ENCODE assay signal across 12 mouse cellular contexts in genomic region chr6:54867411-54867745, GRCm38 (mm10). TPM values are rescaled to one million over a fixed set of nuclear protein-coding genes. Genes with fewer than 3 reads are reported as not detected.
DNase-seq lines count a peak whose midpoint lies in the region; ATAC-seq lines count a peak whose summit lies in the region.
"Had no signal": no experiment of that assay in that cellular context is flagged by ENCODE, and none has a peak within 500 bp of the region (broad histone marks: within the 10 kb centered on the region; RNA-seq: fewer than 3 reads in every experiment).

No protein-coding gene starts in this region.

- H3K4me2 ChIP-seq in heart, embryonic 12.5 days, result no peak overlapping the region
- H3K4me2 ChIP-seq in forebrain, embryonic 12.5 days, result no peak overlapping the region
- no peak overlapping the region for H3K4me2 ChIP-seq in midbrain, embryonic 13.5 days (replicated peaks)
- H3K4me2 ChIP-seq: neural tube, embryonic 13.5 days had no signal

- no peak for ATAC-seq in heart, embryonic 12.5 days (ENCODE audit: insufficient number of reproducible peaks, low FRiP score)
- ATAC-seq in megakaryocyte, adult 5-6 weeks (ENCODE audit: poor library complexity, severe bottlenecking), result peak; percentile 99
- ATAC-seq in forebrain, embryonic 12.5 days (ENCODE audit: low FRiP score), result no peak
- ATAC-seq in midbrain, embryonic 13.5 days, result no peak

- DNase-seq in heart, adult 8-10 months (ENCODE audit: low spot score), result no peak
- peak; percentile 16 for DNase-seq in 3134 (ENCODE audit: extremely low read depth, insufficient read length, low spot score)
- DNase-seq in T-cell, adult 2 months (ENCODE audit: low spot score), result peak; percentile 74
- no peak for DNase-seq in left cerebral cortex, adult 11 months (ENCODE audit: low spot score)
- DNase-seq: kidney, adult 11 months; right cerebral cortex, postnatal 14 days had no signal

- peaks cover 9% of the 10 kb centered on the region for H3K4me1 ChIP-seq in heart, embryonic 12.5 days (replicated peaks)
- H3K4me1 ChIP-seq in forebrain, embryonic 12.5 days, result no peaks in the 10 kb centered on the region
- no peaks in the 10 kb centered on the region for H3K4me1 ChIP-seq in midbrain, embryonic 13.5 days (replicated peaks)
- H3K4me1 ChIP-seq: neural tube, embryonic 13.5 days had no signal

- no peak overlapping the region for H3K9ac ChIP-seq in heart, embryonic 12.5 days
- H3K9ac ChIP-seq in forebrain, embryonic 12.5 days, result no peak overlapping the region
- no peak overlapping the region for H3K9ac ChIP-seq in midbrain, embryonic 13.5 days (replicated peaks)
- H3K9ac ChIP-seq: neural tube, embryonic 13.5 days had no signal

- peak overlapping the region; percentile 47; the same call in 1 of the 2 replicates for H3K27ac ChIP-seq in heart, embryonic 12.5 days (ENCODE audit: poor library complexity, severe bottlenecking)
- H3K27ac ChIP-seq in forebrain, embryonic 12.5 days, result no peak overlapping the region
- no peak overlapping the region for H3K27ac ChIP-seq in midbrain, embryonic 13.5 days
- H3K27ac ChIP-seq: neural tube, embryonic 13.5 days had no signal

- H3K4me3 ChIP-seq in heart, embryonic 12.5 days, result no peak overlapping the region
- H3K4me3 ChIP-seq in forebrain, embryonic 12.5 days (replicated peaks), result no peak overlapping the region
- no peak overlapping the region for H3K4me3 ChIP-seq in midbrain, embryonic 13.5 days (replicated peaks)
- H3K4me3 ChIP-seq: neural tube, embryonic 13.5 days had no signal

- WGBS in heart, embryonic 12.5 days, result 41% methylated on average over 4 of the region's 4 CpGs
- 63% methylated on average over 4 of the region's 4 CpGs for WGBS in forebrain, embryonic 12.5 days
- WGBS in midbrain, embryonic 13.5 days, result 67% methylated on average over 4 of the region's 4 CpGs

- no peaks in the 10 kb centered on the region for H3K27me3 ChIP-seq in heart, embryonic 12.5 days (replicated peaks)
- no peaks in the 10 kb centered on the region for H3K27me3 ChIP-seq in forebrain, embryonic 12.5 days
- H3K27me3 ChIP-seq in midbrain, embryonic 13.5 days, result no peaks in the 10 kb centered on the region
- H3K27me3 ChIP-seq: CH12.LX; neural tube, embryonic 13.5 days had no signal

- no peaks in the 10 kb centered on the region for H3K36me3 ChIP-seq in heart, embryonic 12.5 days
- peaks cover 5% of the 10 kb centered on the region for H3K36me3 ChIP-seq in forebrain, embryonic 12.5 days (replicated peaks)
- H3K36me3 ChIP-seq in midbrain, embryonic 13.5 days, result no peaks in the 10 kb centered on the region
- H3K36me3 ChIP-seq: neural tube, embryonic 13.5 days had no signal

- H3K9me3 ChIP-seq in heart, embryonic 12.5 days (replicated peaks), result no peaks in the 10 kb centered on the region
- no peaks in the 10 kb centered on the region for H3K9me3 ChIP-seq in forebrain, embryonic 12.5 days
- H3K9me3 ChIP-seq in midbrain, embryonic 13.5 days, result no peaks in the 10 kb centered on the region
- H3K9me3 ChIP-seq: neural tube, embryonic 13.5 days had no signal

RNA-seq across cellular contexts. Expression of gene Znrf2, which starts 50.7 kb away (rescaled TPM):
- 3.0 and 3.1 TPM in 2 replicates for polyA plus RNA-seq in heart, embryonic 12.5 days (2016; fragmentation: Nextera tagmentation; extraction: Ambion mirVana)
- total RNA-seq in heart, adult 8-10 months (2022), result 10 to 100 TPM; 18.0 to 23.9 (median 19.8) TPM
- 78.0 and 83.0 TPM in 2 replicates for total RNA-seq in megakaryocyte, adult 5-6 weeks (2015)
- 76.2 and 77.6 TPM in 2 replicates for total RNA-seq in megakaryocyte, adult 5-6 weeks (2017)
- polyA plus RNA-seq in forebrain, embryonic 12.5 days (2016; fragmentation: Nextera tagmentation; extraction: Ambion mirVana), result 5.4 and 5.6 TPM in 2 replicates
- polyA plus RNA-seq in midbrain, embryonic 13.5 days (2015; fragmentation: Nextera tagmentation; extraction: Ambion mirVana), result 6.0 and 6.4 TPM in 2 replicates

Comparison
In these comparisons a context has a peak if more than half of its experiments do, and no peak if none do; other contexts are left out.
1. DNase-seq: peak in 3134 (single experiment) and T-cell, adult 2 months (single experiment); none in heart, adult 8-10 months (single experiment) and left cerebral cortex, adult 11 months (single experiment).